Mouse (Mus musculus) thymus, postnatal 10 days (tissue): ENCODE measurements around the gene Nop10.

ENCODE experiments used
- DNase-seq, 2 experiments: peaks; one replicate each; pipeline ENCODE4 v3.0.0; 2021; ENCODE audit warnings: low spot score in 2 of 2

Nop10 gene

GRCm38 (mm10) chr2:112261748-112262653 is at the start of gene Nop10:
Gene Nop10 (plus strand): TSS chr2:112261926.
- peak; percentile 80 to 89 for DNase-seq

- peak in 1 of 2 experiments; percentile 25 for DNase-seq
These were observed 45.7 kb upstream of the Nop10 start for GRCm38 (mm10) chr2:112215977-112216376.

GRCm38 (mm10) chr2:112217614-112218013 is 44.1 kb upstream of the Nop10 start:
- no peak for DNase-seq

- DNase-seq: no peak
These were observed 40.8 kb upstream of the Nop10 start for GRCm38 (mm10) chr2:112220880-112221279.

- DNase-seq: no peak
These were observed 39.1 kb upstream of the Nop10 start for GRCm38 (mm10) chr2:112222607-112223006.

- no peak for DNase-seq
These were observed 37.4 kb upstream of the Nop10 start for GRCm38 (mm10) chr2:112224356-112224755.

GRCm38 (mm10) chr2:112232623-112233022 is 29.1 kb upstream of the Nop10 start:
- no peak for DNase-seq

- no peak for DNase-seq
These were observed 25.1 kb upstream of the Nop10 start for GRCm38 (mm10) chr2:112236620-112237019.

- DNase-seq: no peak
These were observed 23.7 kb upstream of the Nop10 start for GRCm38 (mm10) chr2:112238006-112238405.

GRCm38 (mm10) chr2:112239212-112239934 is 22.4 kb upstream of the Nop10 start, which contains the start of gene Lpcat4:
Gene Lpcat4 (plus strand): TSS chr2:112239468.
- peak; percentile 77 to 88 for DNase-seq

GRCm38 (mm10) chr2:112239935-112240721 is 21.6 kb upstream of the Nop10 start:
- peak; percentile 29 to 30 for DNase-seq

- DNase-seq: no peak
These were observed 19.9 kb upstream of the Nop10 start for GRCm38 (mm10) chr2:112241787-112242186.

GRCm38 (mm10) chr2:112245307-112245706 is 16.4 kb upstream of the Nop10 start:
- DNase-seq: no peak

GRCm38 (mm10) chr2:112246193-112246592 is 15.5 kb upstream of the Nop10 start:
- DNase-seq: no peak

- no peak for DNase-seq
These were observed 14.4 kb upstream of the Nop10 start for GRCm38 (mm10) chr2:112247323-112247722.

GRCm38 (mm10) chr2:112249780-112250453 is 11.8 kb upstream of the Nop10 start:
- no peak for DNase-seq

- DNase-seq: no peak
These were observed 6.8 kb upstream of the Nop10 start for GRCm38 (mm10) chr2:112254675-112255515.

- no peak for DNase-seq
These were observed 2.3 kb upstream of the Nop10 start, which contains the start of gene Nutm1 for GRCm38 (mm10) chr2:112259241-112259962. Gene Nutm1 (minus strand): TSS chr2:112259291.

- no peak for DNase-seq
These were observed 1.1 kb downstream of the Nop10 start for GRCm38 (mm10) chr2:112262779-112263295.
